Mouse (Mus musculus) layer of hippocampus, postnatal 14 days (tissue): ENCODE data around the gene Mov10l1. TPM values are rescaled to one million over a fixed set of nuclear protein-coding genes. Genes with fewer than 3 reads are reported as not detected.

Source experiments
- total RNA-seq, 2 experiments: library from RNA; stranded (reverse); gene quantifications; 2 replicates each; pipeline ENCODE4 v1.2.3; 2021

Gene Mov10l1
- total RNA-seq, 2 experiments from 2014 or later, result not detected

Other genes with a start within 250 kb of the Mov10l1 start
- gene Brd1, start 248.7 kb upstream of the Mov10l1 start, total RNA-seq, result 10 to 100 TPM; 50.1 to 50.2 TPM
- gene Zbed4, start 231.2 kb upstream of the Mov10l1 start, total RNA-seq, result 10 to 100 TPM; 12.9 to 13.5 TPM
- 10 to 100 TPM in 1 of 2 experiments, 1 to 10 TPM in 1; 9.2 to 12.0 TPM for gene Alg12, start 163.6 kb upstream of the Mov10l1 start, total RNA-seq
- 10 to 100 TPM; 17.3 to 26.1 TPM for gene Creld2, start 163.3 kb upstream of the Mov10l1 start, total RNA-seq
- 10 to 100 TPM; 40.8 to 48.4 TPM for gene Pim3, start 120.7 kb upstream of the Mov10l1 start, total RNA-seq
- 1 to 10 TPM; 2.0 to 2.9 TPM for gene Ttll8, start 28.5 kb upstream of the Mov10l1 start, total RNA-seq
- 100 to 1,000 TPM; 132 to 137 TPM for gene Mlc1, start 3.9 kb upstream of the Mov10l1 start, total RNA-seq
- 100 to 1,000 TPM; 131 to 143 TPM for gene Panx2, start 76.8 kb downstream of the Mov10l1 start, total RNA-seq
- gene Trabd, start 92.2 kb downstream of the Mov10l1 start, total RNA-seq, result 10 to 100 TPM; 20.7 to 21.3 TPM
- 10 to 100 TPM; 20.8 to 20.9 TPM for gene Selenoo, start 106.2 kb downstream of the Mov10l1 start, total RNA-seq
- gene Tubgcp6, start 140.2 kb downstream of the Mov10l1 start, total RNA-seq, result 10 to 100 TPM; 28.1 to 28.9 TPM
- 10 to 100 TPM; 14.6 to 14.9 TPM for gene Hdac10, start 145.8 kb downstream of the Mov10l1 start, total RNA-seq
- 1 to 10 TPM; 3.5 to 5.4 TPM for gene Mapk12, start 157.8 kb downstream of the Mov10l1 start, total RNA-seq
- gene Mapk11, start 166.7 kb downstream of the Mov10l1 start, total RNA-seq, result 10 to 100 TPM; 23.2 to 24.9 TPM
- 10 to 100 TPM; 60.1 to 74.0 TPM for gene Plxnb2, start 197.9 kb downstream of the Mov10l1 start, total RNA-seq
- 10 to 100 TPM; 29.9 to 35.5 TPM for gene Dennd6b, start 213.6 kb downstream of the Mov10l1 start, total RNA-seq
- gene Ppp6r2, start 228.6 kb downstream of the Mov10l1 start, total RNA-seq, result 100 to 1,000 TPM; 157 to 167 TPM